Mouse (Mus musculus) CD4-positive, CD25-positive, alpha-beta regulatory T cell, adult 2 months (primary cell): ENCODE measurements around the gene Gm11172.
"Not testable (repeated sequence)": the region's sequence is repeated elsewhere in the genome, so short reads cannot be mapped to it uniquely, and the experiment has no call there.

ENCODE experiments used
- DNase-seq: peaks from one replicate; pipeline ENCODE4 v3.0.0-alpha.2; 2012; ENCODE audit warnings: low read depth, low spot score

Gm11172 gene

DNA sequence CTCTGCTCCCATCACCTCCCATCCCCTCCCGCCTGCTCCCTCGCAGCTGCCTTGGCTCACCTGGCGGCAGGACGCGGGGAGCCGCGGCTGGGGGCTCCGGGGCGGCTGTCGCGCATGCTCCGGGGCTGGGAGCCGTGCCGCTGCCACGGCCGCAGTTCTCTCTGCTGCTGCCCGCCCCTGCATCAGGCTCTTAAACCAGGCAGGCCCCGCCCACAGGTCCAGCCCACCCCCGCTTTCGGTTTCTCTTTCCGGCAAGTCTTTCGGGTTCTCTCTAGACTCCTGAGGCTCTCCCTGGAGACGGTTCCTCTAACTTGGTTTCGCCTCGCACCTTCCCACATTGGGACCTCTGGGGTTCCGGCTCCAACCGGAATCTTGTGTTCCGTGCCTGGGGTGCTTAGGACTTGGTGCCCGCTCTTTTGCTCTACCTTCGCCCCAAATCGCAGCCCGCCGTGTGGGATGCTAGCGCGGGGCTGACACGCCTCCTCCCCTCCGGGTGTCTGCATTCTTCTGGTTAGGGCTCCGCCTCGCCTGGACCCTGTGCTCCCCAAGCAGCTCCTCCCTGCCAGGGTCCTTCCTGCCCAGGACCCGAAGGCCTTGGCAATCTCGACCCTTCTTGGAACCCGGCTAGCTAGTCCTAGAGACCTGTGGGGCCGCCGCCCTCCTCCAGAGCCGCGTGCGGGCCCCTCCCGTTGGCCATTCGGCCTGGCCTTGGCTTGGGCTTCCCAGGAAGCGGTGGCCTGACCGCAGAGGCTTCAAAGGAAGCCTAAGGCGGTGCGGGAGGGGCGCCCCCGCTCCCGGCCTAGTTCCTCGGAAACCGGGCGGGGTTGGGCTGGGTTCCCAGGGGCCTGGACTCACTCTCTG, 27.1 kb upstream of the Gm11172 start, which contains the start of gene Socs1:
Socs1 (minus strand) TSS at position 166 of the 861 bp plus-strand sequence.
- DNase-seq = peak; percentile 98

DNA sequence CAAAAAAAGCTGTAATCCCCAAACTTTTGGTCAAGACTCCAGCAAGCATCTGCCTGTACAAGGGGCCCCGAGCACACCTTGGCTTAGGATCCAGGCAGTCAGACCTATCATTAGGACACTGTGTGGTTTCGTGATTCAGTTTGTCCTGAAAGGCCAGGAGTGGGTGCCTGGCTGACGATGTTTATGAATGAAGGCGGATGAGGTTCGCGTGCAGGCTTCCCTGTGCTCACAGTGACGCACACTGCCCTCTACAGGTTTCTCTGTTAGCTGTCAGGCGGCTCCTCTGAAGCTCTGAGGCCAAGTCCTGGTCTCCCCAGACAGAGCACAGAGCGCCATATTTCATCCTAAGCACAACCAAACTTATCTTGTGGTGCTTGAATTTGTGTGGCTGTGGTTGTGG, 26.4 kb upstream of the Gm11172 start:
- DNase-seq = peak; percentile 95

DNA sequence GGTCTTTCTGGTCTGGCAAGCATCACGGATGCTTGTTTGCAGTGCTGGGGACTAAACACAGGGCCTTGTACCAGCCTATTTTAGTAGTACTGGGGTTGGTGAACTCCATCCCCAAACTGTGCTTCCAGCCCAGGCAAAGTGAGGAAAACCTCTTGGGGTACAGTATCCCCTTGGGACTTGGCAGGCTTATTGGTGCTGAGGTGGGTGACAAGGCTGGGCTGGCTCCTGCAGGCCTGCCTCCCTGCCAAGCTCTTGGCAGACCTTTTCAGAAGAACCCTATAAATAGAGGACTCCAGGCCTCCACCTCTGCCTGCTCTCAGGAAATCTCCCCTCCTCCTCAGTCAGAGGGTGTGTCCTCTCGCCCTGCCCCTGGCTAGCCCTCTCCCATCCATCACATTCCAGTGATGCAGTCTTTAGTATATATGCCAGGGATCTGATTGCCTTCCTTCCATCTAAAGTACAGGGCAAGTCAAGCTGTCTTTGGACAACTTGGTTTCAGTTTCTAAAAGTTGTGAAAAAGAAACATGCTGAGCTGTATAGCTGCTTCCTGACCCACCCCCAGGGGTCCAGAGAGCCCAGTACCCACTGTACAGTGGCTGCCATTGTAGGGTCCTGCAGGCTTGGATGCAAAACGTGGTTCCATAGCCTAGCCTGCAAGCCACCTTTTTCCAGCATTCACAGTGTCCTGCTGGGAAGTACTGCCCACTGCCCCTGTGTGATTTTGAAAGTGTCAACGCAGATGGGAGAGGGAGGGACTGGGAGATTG, 25.8 kb upstream of the Gm11172 start:
- peak; percentile 28 for DNase-seq

- no peak for DNase-seq
Measured at GRCm38 (mm10) chr16:10787548-10788058, 25.1 kb upstream of the Gm11172 start.

GRCm38 (mm10) chr16:10788271-10788670, 24.4 kb upstream of the Gm11172 start, which contains the start of gene Tnp2:
TSS of gene Tnp2 (minus strand) at chr16:10788660.
- DNase-seq = peak; percentile 63

DNA sequence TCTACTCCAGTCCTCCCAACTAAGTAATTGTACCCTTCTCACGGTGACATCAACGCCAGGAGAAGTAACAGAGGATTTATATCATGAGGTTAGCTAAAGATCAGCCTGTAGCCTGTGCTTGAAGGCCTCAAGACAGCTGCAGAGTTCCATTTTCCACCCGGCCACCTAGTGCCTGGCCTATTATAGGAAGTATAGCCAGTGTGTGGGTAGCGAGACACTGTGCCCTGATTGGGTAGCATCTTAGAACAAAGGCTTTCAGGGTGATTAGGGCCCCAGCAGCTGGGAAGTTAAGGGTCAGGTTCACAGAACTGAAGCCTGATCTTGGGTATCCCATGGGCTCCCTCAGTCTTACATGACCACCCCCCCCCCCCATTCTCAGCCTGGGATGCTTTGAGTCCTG, 23.8 kb upstream of the Gm11172 start:
- peak; percentile 56 for DNase-seq

DNA sequence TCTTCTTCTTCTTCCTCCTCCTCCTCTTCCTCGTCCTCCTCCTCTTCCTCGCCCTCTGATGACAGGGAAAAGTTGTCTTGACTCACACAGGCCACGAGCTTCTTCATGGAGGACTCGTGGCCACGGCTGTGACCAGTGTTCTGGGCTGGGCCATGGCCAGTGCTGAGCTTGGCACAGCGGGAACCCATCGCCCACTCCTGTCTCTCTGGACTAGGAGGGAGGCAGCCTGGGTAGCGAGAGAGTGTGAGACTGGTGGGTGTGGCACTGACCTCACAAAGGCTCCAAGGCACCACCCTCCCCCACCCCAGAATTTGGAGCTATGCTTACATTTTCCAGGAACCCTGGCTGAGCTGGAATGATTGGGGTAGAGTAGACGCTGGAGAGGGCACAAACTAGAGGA, 22.0 kb upstream of the Gm11172 start, which contains the start of gene Prm3:
Prm3 (minus strand) TSS at position 213 of the 400 bp plus-strand sequence.
- no peak for DNase-seq

DNA sequence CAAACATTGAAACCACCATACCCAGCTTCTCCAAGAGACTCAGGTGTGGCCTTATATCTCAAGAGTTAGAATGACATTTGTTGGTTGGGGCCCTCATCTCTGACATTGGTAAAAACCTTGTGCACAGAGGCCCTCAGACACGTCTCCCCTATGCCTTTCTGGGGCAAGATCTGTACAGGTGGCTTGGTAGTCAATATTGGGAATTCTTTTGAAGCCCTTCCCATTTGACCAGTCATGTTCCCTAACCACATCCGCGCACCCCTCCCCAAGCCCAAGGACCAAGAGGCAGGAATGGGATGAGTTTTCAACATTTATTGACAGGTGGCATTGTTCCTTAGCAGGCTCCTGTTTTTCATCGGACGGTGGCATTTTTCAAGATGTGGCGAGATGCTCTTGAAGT, 16.7 kb upstream of the Gm11172 start, which contains the start of gene Prm2:
Prm2 (minus strand) TSS at position 101 of the 400 bp plus-strand sequence.
- no peak for DNase-seq

DNA sequence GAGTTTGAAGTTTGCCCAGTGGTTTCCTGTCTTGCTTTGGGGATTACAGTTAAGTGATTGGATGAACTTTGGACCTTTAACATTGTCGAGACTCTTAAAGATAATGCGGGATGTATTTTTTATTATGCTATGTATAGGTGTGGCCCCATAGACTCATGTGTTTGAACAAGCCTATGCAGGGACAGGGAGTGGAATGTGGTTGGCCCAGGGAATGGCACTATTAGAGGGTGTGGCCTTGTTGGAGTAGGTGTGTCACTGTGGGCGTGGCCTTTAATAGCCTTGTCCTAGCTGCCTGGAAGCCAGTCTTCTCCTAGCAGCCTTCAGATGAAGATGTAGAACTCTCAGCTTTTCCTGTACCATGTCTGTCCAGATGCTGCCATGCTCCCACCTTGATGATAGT, 10.3 kb upstream of the Gm11172 start:
- not testable (repeated sequence) for DNase-seq

DNA sequence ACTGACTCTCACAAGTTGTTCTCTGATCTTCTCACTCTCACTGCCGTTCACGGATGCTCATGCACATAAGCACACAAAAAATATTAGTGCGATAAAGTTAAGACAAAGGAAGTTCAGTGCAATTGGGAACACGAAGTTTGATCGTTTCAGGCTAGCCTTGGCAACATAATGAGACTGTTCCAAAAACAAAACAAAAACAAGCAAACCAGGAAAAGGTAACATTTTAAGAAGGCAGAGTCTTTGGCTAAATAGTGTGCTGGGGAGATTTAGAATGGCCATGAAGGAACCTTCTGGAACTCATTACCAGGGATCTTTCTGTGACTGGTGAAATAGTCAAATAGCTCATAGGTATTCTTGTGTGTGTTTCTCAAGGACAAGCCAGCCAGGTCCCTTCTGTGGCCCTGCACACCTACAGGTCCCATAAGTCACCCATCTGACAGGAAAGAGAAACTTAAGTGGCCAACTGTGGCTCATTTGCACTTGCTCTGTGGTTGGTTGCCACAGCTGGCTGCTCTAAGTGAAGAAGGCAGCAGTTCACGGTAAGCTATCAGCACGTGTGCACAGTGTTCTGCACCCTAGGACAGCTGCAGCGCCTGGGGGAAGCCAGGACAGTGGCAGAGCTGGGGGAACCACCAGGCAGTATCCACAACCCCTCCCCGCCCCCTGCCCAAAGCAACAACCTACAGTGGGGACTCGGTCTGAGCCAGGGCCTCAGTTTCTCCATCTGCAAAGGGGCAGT, 6.8 kb upstream of the Gm11172 start, which contains the start of gene Prm1:
Prm1 (minus strand) TSS at position 51 of the 739 bp plus-strand sequence.
- DNase-seq = peak; percentile 29

- no peak for DNase-seq
Measured at GRCm38 (mm10) chr16:10810376-10810775, 2.3 kb upstream of the Gm11172 start.

- no peak for DNase-seq
Measured at GRCm38 (mm10) chr16:10813726-10814125, 1.0 kb downstream of the Gm11172 start.

- DNase-seq = peak; percentile 34
Measured at GRCm38 (mm10) chr16:10814864-10815263, 2.1 kb downstream of the Gm11172 start.

DNA sequence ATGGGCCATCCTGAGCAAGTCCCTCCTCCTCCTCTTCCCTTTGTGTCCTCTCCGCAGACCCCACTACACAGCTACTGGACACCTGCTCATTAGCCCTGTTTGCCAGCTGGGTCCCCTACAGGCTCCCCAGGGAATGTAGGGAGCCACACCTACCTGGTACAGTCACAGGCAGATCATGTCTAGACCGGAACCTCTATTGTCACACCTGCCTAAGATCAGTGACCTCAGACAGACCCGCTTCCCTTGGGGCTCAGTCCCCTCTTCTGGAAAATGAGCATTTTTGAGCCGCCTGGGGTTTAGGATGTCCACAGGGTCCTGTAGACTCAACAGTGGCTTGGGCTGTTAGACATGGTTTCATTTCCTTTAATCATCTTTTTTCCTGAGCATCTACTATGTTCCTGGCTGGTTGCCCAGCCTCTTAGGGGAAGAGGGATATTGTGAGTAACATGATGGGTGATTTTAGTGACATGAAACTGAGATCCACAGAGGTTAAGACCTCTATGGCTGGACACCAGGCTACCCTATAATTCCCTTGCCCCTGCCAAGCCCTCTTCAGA, 5.9 kb downstream of the Gm11172 start:
- no peak for DNase-seq

DNA sequence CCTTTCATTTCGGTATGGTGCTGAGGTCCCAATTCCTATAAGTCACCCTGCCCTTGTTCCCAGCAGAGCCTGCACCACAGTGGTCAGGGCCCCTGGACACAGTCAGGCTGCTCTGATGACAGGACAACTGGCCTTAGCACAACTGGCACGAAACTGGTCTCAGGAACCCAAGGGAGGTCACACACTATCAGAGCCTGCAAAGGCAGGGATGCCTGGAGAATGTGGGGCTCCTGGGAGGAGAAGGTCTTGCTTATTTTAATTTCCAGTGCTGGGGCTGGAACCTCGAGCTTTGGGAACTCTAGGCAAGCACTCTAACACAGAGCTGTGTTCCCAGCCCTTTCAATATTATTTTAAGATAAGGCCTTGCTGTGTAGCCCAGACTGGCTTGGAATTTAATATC, 7.3 kb downstream of the Gm11172 start:
- DNase-seq = no peak

DNA sequence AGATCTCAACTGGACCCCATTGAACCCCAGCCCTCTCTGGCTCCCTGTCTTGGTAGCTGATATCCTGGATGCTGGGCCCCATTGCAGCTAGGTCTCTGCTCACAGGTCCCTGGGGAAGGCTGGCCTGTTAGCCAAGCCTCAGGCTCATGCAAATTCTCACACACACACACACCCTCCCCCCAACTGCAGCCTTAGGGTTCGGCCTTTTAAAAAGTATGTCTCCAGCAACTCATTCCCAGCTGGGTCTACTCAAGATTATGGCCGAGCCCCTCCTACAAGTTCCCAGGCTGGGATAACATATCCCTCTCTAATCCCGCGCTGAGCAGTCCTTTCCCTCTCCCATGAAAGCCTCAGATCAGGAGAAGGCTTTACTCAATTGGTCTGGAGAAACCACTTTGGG, 8.7 kb downstream of the Gm11172 start:
- DNase-seq = no peak

DNA sequence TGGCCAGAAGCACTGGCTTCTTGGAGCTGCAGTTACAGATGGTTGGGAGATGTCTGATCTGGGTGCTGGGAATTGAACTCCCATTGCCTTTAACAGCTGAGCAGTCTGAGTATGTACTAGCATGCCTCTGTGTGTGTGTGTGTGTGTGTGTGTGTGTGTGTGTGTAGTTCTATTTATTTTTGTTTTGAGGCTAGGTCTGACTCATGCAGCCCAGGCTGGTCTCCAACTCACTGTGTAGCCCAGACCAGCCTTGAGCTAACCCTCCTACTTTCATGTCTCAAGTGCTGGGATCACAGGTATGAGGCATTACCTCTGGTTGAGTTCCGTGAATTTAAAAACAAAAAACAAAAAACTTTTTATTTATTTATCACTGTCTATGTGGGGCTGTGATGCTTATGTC, 11.8 kb downstream of the Gm11172 start:
- no peak for DNase-seq

GRCm38 (mm10) chr16:10825840-10826239, 13.1 kb downstream of the Gm11172 start:
- no peak for DNase-seq

- no peak for DNase-seq
Measured at GRCm38 (mm10) chr16:10827269-10827668, 14.6 kb downstream of the Gm11172 start.

GRCm38 (mm10) chr16:10827766-10828460, 15.2 kb downstream of the Gm11172 start:
- no peak for DNase-seq

DNA sequence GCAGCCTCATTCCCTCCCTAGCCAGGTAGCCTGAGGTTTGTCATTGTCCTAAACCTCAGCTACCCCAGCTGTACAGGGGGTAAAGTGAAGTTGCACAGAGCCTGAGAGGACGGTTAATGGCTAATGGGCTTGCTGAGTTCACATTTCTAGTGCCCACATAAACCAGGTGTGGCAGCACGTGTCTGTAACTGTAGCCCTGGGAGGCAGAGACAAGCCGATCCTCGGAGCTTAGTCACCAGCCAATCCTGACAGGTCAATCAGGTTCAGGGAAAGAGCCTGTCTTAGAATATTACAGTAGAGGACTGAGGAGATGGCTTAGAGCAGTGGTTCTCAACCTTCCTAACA, 15.7 kb downstream of the Gm11172 start:
- no peak for DNase-seq
